Mouse (Mus musculus) megakaryocyte, embryonic 14.5 days (primary cell): ENCODE results near the gene 4930558K02Rik.

Experiments used
- FLI1 ChIP-seq: IDR thresholded peaks from 2 replicates; pipeline ENCODE4 v1.6.1; 2012; ENCODE audit warnings: low read length, inconsistent platforms, mixed read lengths
- GATA1 ChIP-seq: IDR thresholded peaks from 3 replicates; pipeline ENCODE4 v1.6.1; 2012; ENCODE audit warnings: mixed read lengths, low read length, inconsistent platforms, borderline replicate concordance

GRCm38 (mm10) chr1:161912940-161913647, 66.3 kb downstream of the 4930558K02Rik start:
- no peak for TF ChIP-seq GATA1
- TF ChIP-seq FLI1 = no peak
